Mouse (Mus musculus) intestine, embryonic 14.5 days (tissue): ENCODE measurements around the gene C2cd4a. TPM values are rescaled to one million over a fixed set of nuclear protein-coding genes. Genes with fewer than 3 reads are reported as not detected.

ENCODE experiments used
- ATAC-seq: fragments of 200-750 bp; cut with Nextera tagmentation; replicated peaks from 2 replicates; pipeline ENCODE4 v1.8.0; 2017; ENCODE audit warnings: low read depth, moderate number of reproducible peaks, moderate TSS enrichment, moderate library complexity; ENCODE audit not compliant: low FRiP score, low TSS enrichment
- DNase-seq: peaks from one replicate; pipeline ENCODE4 v3.0.0-alpha.2; 2018; ENCODE audit warnings: low spot score
- H3K27ac ChIP-seq: fragments of 300-500 bp; sonication (generic); 2 replicates; pipeline ENCODE4 v1.5.1; 2014; ENCODE audit warnings: low read depth, mild to moderate bottlenecking, control low read depth
- H3K27me3 ChIP-seq: fragments of 300-500 bp; sonication (generic); replicated peaks from 2 replicates; pipeline ENCODE4 v1.6.1; 2014; ENCODE audit warnings: low read length, control low read depth; ENCODE audit not compliant: control insufficient read depth, insufficient read depth
- H3K36me3 ChIP-seq: fragments of 300-500 bp; sonication (generic); 2 replicates; pipeline ENCODE4 v1.6.1; 2014; ENCODE audit warnings: low read length, control low read depth; ENCODE audit not compliant: control insufficient read depth, insufficient read depth
- H3K4me1 ChIP-seq: fragments of 300-500 bp; sonication (generic); replicated peaks from 2 replicates; pipeline ENCODE4 v1.6.1; 2014; ENCODE audit warnings: low read length, control low read depth, mixed read lengths; ENCODE audit not compliant: control insufficient read depth, insufficient read depth
- H3K4me2 ChIP-seq: fragments of 300-500 bp; sonication (generic); 2 replicates; pipeline ENCODE4 v1.6.1; 2014; ENCODE audit warnings: low read length
- H3K4me3 ChIP-seq: fragments of 300-500 bp; sonication (generic); 2 replicates; pipeline ENCODE4 v1.5.1; 2014; ENCODE audit warnings: low read depth, low read length, control low read depth, mixed read lengths
- H3K9ac ChIP-seq: fragments of 300-500 bp; sonication (generic); 2 replicates; pipeline ENCODE4 v1.6.1; 2014; ENCODE audit warnings: mild to moderate bottlenecking, low read length
- H3K9me3 ChIP-seq: fragments of 300-500 bp; sonication (generic); 2 replicates; pipeline ENCODE4 v1.6.1; 2016; ENCODE audit warnings: low read length, control low read depth; ENCODE audit not compliant: control insufficient read depth
- WGBS: fragments of 180-500 bp; shearing (Covaris S2); extraction: QIAGEN DNeasy Blood & Tissue Kit; methylation state at CpG from one replicate; pipeline ENCODE4 v1.1.7; 2014; 5-methylcytosine and 5-hydroxymethylcytosine counted together
- polyA plus RNA-seq: library from polyadenylated mRNA; unstranded; fragments of >200 nt; fragmentation: Nextera tagmentation; extraction: Ambion mirVana; gene quantifications from 2 replicates; pipeline ENCODE4 v1.2.1, GENCODE M21; 2014

The C2cd4a gene
- polyA plus RNA-seq, 1 experiment from 2014 or later: 1.6 TPM

- H3K9me3 ChIP-seq: no peaks in the 10 kb centered on the region
- 34% methylated on average over 4 of the region's 4 CpGs for WGBS
- H3K9ac ChIP-seq: no peak overlapping the region
- no peaks in the 10 kb centered on the region for H3K36me3 ChIP-seq
- no peak overlapping the region for H3K4me3 ChIP-seq
- DNase-seq (no peak), ATAC-seq (no peak)
- H3K4me1 ChIP-seq: no peaks in the 10 kb centered on the region
- H3K4me2 ChIP-seq: no peak overlapping the region
- no peak overlapping the region for H3K27ac ChIP-seq
- no peaks in the 10 kb centered on the region for H3K27me3 ChIP-seq
Observed at GRCm38 (mm10) chr9:67864011-67864410, 31.9 kb upstream of the C2cd4a start.

DNA sequence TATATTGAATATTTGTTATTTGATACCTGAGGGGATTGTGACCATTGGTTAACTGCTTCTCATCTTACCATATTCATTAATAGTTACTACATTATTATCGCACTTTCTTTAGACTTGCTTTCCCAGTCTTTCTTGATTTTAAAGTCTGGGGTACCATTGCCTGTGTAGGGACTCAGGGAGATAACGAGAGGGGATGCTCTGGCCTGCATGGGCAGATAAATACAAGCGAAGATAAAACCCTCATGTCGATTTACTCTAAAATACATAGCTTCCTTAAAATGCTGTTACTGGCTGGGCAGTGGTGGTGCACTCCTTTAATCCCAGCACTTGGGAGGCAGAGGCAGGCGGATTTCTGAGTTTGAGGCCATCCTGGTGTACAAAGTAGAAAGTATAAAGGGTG is 31.2 kb upstream of the C2cd4a start:
- H3K4me1 ChIP-seq: no peaks in the 10 kb centered on the region
- ATAC-seq (no peak), DNase-seq (no peak)
- H3K4me3 ChIP-seq: no peak overlapping the region
- H3K9me3 ChIP-seq: no peaks in the 10 kb centered on the region
- H3K36me3 ChIP-seq: no peaks in the 10 kb centered on the region
- H3K4me2 ChIP-seq: no peak overlapping the region
- H3K9ac ChIP-seq: no peak overlapping the region
- no peaks in the 10 kb centered on the region for H3K27me3 ChIP-seq
- 90% methylated on average over 5 of the region's 5 CpGs for WGBS
- H3K27ac ChIP-seq: no peak overlapping the region

DNA sequence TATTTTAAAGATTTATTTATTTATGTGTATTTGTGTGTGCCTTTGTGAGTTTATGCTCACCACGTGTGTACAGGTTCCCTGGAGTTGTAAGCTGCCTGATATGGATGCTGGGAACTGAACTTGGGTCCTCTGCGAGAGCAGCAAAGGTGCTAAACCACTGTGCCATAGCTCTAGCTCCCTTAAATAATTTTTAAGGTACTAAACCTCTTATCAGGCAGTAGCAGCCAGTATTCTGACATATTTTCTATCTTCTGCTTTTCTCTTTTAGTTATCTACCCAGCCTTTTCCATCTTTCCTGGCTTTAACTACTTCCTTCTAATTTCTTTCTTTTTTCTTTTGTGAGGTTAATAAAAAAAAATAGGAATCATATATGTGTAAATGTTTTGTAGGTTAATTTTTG is 28.1 kb upstream of the C2cd4a start:
- WGBS: 83% methylated on average over 2 of the region's 2 CpGs
- Histone ChIP-seq H3K4me3 (no peak overlapping the region), H3K4me1 (no peaks in the 10 kb centered on the region), H3K9ac (no peak overlapping the region), H3K27ac (no peak overlapping the region), H3K27me3 (no peaks in the 10 kb centered on the region), H3K36me3 (no peaks in the 10 kb centered on the region; the same call in 1 of the 2 replicates), H3K9me3 (no peaks in the 10 kb centered on the region), H3K4me2 (no peak overlapping the region)
- no peak for DNase-seq
- ATAC-seq: no peak

DNA sequence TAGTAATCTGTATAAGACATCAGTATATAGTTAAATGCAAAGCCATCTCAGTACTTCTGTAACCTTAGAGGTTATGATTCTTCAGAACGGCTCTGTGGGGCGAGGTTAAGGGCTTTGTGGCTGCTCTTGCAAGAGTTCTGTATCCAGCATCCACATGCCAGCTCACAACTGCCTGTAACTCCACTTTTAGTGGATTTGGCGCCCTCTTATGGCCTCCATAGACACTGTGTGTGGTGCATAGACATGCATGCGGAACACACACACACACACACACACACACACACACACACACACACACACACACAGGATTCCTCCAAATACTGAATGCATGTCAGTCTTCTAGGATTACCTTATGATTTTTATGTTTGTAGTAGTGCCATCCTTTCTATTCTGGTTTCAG is 19.0 kb upstream of the C2cd4a start:
- no peak overlapping the region for H3K4me3 ChIP-seq
- no peak for ATAC-seq
- H3K4me1 ChIP-seq: no peaks in the 10 kb centered on the region
- no peak overlapping the region for H3K4me2 ChIP-seq
- no peaks in the 10 kb centered on the region for H3K9me3 ChIP-seq
- WGBS: 83% methylated on average over 4 of the region's 4 CpGs
- no peak for DNase-seq
- no peak overlapping the region for H3K9ac ChIP-seq
- peaks cover 12% of the 10 kb centered on the region for H3K36me3 ChIP-seq
- no peaks in the 10 kb centered on the region for H3K27me3 ChIP-seq
- no peak overlapping the region for H3K27ac ChIP-seq

- Histone ChIP-seq H3K4me1 (no peaks in the 10 kb centered on the region), H3K9me3 (no peaks in the 10 kb centered on the region), H3K9ac (no peak overlapping the region), H3K4me3 (no peak overlapping the region), H3K27ac (no peak overlapping the region), H3K4me2 (no peak overlapping the region), H3K36me3 (peaks cover 9% of the 10 kb centered on the region), H3K27me3 (no peaks in the 10 kb centered on the region)
- 82% methylated on average over 3 of the region's 3 CpGs for WGBS
- DNase-seq (no peak), ATAC-seq (peak; percentile 77)
Observed at GRCm38 (mm10) chr9:67849846-67850245, 17.7 kb upstream of the C2cd4a start.

GRCm38 (mm10) chr9:67849397-67849796 is 17.3 kb upstream of the C2cd4a start:
- WGBS: 75% methylated on average over 12 of the region's 12 CpGs
- Histone ChIP-seq H3K27me3 (no peaks in the 10 kb centered on the region), H3K9ac (no peak overlapping the region), H3K4me1 (no peaks in the 10 kb centered on the region), H3K4me2 (no peak overlapping the region), H3K36me3 (peaks cover 4% of the 10 kb centered on the region), H3K9me3 (no peaks in the 10 kb centered on the region), H3K4me3 (no peak overlapping the region), H3K27ac (no peak overlapping the region)
- ATAC-seq: peak; percentile 36; the same call in 1 of the 2 replicates
- DNase-seq: peak; percentile 52

DNA sequence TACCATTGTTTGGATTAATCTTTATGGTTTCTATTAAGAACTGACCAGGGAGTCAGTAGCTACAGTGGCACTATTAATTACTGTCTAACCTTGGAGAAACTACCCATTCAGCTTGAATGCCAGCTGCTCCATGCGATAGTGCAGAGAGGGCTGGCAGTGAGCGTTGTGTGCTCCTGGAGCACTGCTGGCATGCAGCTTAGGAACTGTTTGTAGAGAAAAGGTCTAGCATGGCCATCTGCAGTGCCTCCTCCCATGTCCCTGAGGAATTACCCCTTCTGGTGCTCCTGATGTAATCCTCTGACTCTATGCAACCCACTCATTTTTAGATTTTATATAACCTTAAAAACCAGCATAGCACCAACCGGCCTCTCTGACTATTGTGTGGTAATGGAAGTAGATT is 15.5 kb upstream of the C2cd4a start:
- ATAC-seq (no peak), DNase-seq (no peak)
- no peak overlapping the region for H3K4me2 ChIP-seq
- no peak overlapping the region for H3K4me3 ChIP-seq
- H3K4me1 ChIP-seq: no peaks in the 10 kb centered on the region
- no peak overlapping the region for H3K9ac ChIP-seq
- H3K36me3 ChIP-seq: no peaks in the 10 kb centered on the region
- 92% methylated on average over 3 of the region's 3 CpGs for WGBS
- no peaks in the 10 kb centered on the region for H3K27me3 ChIP-seq
- no peak overlapping the region for H3K27ac ChIP-seq
- no peaks in the 10 kb centered on the region for H3K9me3 ChIP-seq

- H3K9ac ChIP-seq: no peak overlapping the region
- H3K9me3 ChIP-seq: no peaks in the 10 kb centered on the region
- H3K27ac ChIP-seq: no peak overlapping the region
- H3K4me3 ChIP-seq: no peak overlapping the region
- peak; percentile 21 for DNase-seq
- no peak overlapping the region for H3K4me2 ChIP-seq
- WGBS: 92% methylated on average over 2 of the region's 2 CpGs
- H3K4me1 ChIP-seq: peaks cover under 1% of the 10 kb centered on the region; the same call in 1 of the 2 replicates
- H3K36me3 ChIP-seq: no peaks in the 10 kb centered on the region
- ATAC-seq: no peak
- no peaks in the 10 kb centered on the region for H3K27me3 ChIP-seq
Observed at GRCm38 (mm10) chr9:67846089-67846488, 14.0 kb upstream of the C2cd4a start.

GRCm38 (mm10) chr9:67845648-67846047 is 13.5 kb upstream of the C2cd4a start:
- H3K4me3 ChIP-seq: no peak overlapping the region
- 57% methylated on average over 5 of the region's 5 CpGs for WGBS
- peaks cover 5% of the 10 kb centered on the region; the same call in 1 of the 2 replicates for H3K4me1 ChIP-seq
- no peaks in the 10 kb centered on the region for H3K9me3 ChIP-seq
- no peak overlapping the region for H3K9ac ChIP-seq
- ATAC-seq: no peak
- no peaks in the 10 kb centered on the region for H3K36me3 ChIP-seq
- H3K27ac ChIP-seq: no peak overlapping the region
- no peak for DNase-seq
- H3K4me2 ChIP-seq: no peak overlapping the region
- no peaks in the 10 kb centered on the region for H3K27me3 ChIP-seq
